Mouse (Mus musculus): ENCODE measurements at regions not wholly inside any gene's neighbourhood (a gene's known extent, or its start where the extent isn't known, plus 50 kb on each side); places are given as distances from the start of the nearest gene placed in this dataset.

GRCm38 (mm10) chr17:88864631-88865030 is 72.8 kb upstream of the Lhcgr start:
- no peaks in the 10 kb centered on the region for H3K27me3 ChIP-seq (ENCODE audit: control insufficient read depth, insufficient read depth, low read length)
- H3K36me3 ChIP-seq (ENCODE audit: control insufficient read depth, insufficient read depth, low read length): no peaks in the 10 kb centered on the region
- H3K4me2 ChIP-seq: no peak overlapping the region
- WGBS (ENCODE audit: insufficient replicate concordance): 53% methylated on average over 7 of the region's 7 CpGs
- no peaks in the 10 kb centered on the region for H3K4me1 ChIP-seq (ENCODE audit: control insufficient read depth, insufficient read depth, low read length)
- no peak overlapping the region for H3K9ac ChIP-seq (ENCODE audit: low read depth, low read length)
- no peak overlapping the region for H3K4me3 ChIP-seq (ENCODE audit: low read depth, low read length)
- no peaks in the 10 kb centered on the region for H3K9me3 ChIP-seq (replicated peaks; ENCODE audit: control insufficient read depth, low read length)
- H3K27ac ChIP-seq (ENCODE audit: low read depth, low read length): no peak overlapping the region
- no peak for ATAC-seq (replicated peaks; ENCODE audit: insufficient number of reproducible peaks, low FRiP score, low TSS enrichment)

- peak; percentile 52; the same call in 1 of the 2 replicates for ATAC-seq (replicated peaks; ENCODE audit: insufficient number of reproducible peaks, low FRiP score, low TSS enrichment)
Measured at GRCm38 (mm10) chr17:88864214-88864613, 72.4 kb upstream of the Lhcgr start.

DNA sequence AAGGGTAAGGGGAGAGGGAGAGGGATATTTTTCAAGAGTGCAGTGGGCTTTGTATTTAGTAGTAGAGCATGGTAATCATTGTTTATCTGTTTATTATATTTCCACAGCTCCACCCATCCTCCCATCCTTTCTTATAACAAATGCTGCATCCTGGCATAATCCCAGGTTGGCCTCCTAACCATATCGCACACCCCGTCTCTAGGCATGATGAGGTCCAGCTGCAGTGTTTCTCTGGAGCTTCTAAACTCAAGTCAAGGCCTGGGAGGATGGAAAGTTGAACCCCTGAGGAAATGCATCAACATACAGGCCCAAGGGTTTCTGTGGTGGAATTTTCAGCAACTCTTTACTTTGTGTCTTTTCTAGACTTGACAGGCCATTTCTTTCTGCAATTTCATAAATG is 69.3 kb upstream of the Lhcgr start:
- 81% methylated on average over 2 of the region's 2 CpGs for WGBS (ENCODE audit: insufficient replicate concordance)

More at GRCm38 (mm10) chr17:88864214-88864613, 72.4 kb upstream of the Lhcgr start:
- 35% methylated on average over 5 of the region's 5 CpGs for WGBS (ENCODE audit: insufficient replicate concordance)
- Histone ChIP-seq H3K4me3 (ENCODE audit: low read depth, low read length) (no peak overlapping the region), H3K27me3 (ENCODE audit: control insufficient read depth, insufficient read depth, low read length) (no peaks in the 10 kb centered on the region), H3K27ac (ENCODE audit: low read depth, low read length) (no peak overlapping the region), H3K4me2 (no peak overlapping the region), H3K9ac (ENCODE audit: low read depth, low read length) (no peak overlapping the region), H3K4me1 (ENCODE audit: control insufficient read depth, insufficient read depth, low read length) (no peaks in the 10 kb centered on the region), H3K9me3 (replicated peaks; ENCODE audit: control insufficient read depth, low read length) (no peaks in the 10 kb centered on the region), H3K36me3 (ENCODE audit: control insufficient read depth, insufficient read depth, low read length) (no peaks in the 10 kb centered on the region)

GRCm38 (mm10) chr17:88860576-88860975 is 68.8 kb upstream of the Lhcgr start:
- Histone ChIP-seq H3K36me3 (ENCODE audit: control insufficient read depth, insufficient read depth, low read length) (no peaks in the 10 kb centered on the region), H3K27ac (ENCODE audit: low read depth, low read length) (no peak overlapping the region), H3K4me1 (ENCODE audit: control insufficient read depth, insufficient read depth, low read length) (no peaks in the 10 kb centered on the region), H3K4me2 (no peak overlapping the region), H3K9me3 (replicated peaks; ENCODE audit: control insufficient read depth, low read length) (no peaks in the 10 kb centered on the region), H3K4me3 (ENCODE audit: low read depth, low read length) (no peak overlapping the region), H3K9ac (ENCODE audit: low read depth, low read length) (no peak overlapping the region), H3K27me3 (ENCODE audit: control insufficient read depth, insufficient read depth, low read length) (no peaks in the 10 kb centered on the region)
- no peak for ATAC-seq (replicated peaks; ENCODE audit: insufficient number of reproducible peaks, low FRiP score, low TSS enrichment)
- WGBS (ENCODE audit: insufficient replicate concordance): 73% methylated on average over 1 of the region's 1 CpGs

More for the DNA sequence above, 69.3 kb upstream of the Lhcgr start:
- H3K27ac ChIP-seq (ENCODE audit: low read depth, low read length): no peak overlapping the region
- no peaks in the 10 kb centered on the region for H3K4me1 ChIP-seq (ENCODE audit: control insufficient read depth, insufficient read depth, low read length)
- H3K36me3 ChIP-seq (ENCODE audit: control insufficient read depth, insufficient read depth, low read length): no peaks in the 10 kb centered on the region
- H3K4me3 ChIP-seq (ENCODE audit: low read depth, low read length): no peak overlapping the region
- no peaks in the 10 kb centered on the region for H3K9me3 ChIP-seq (replicated peaks; ENCODE audit: control insufficient read depth, low read length)
- ATAC-seq (replicated peaks; ENCODE audit: insufficient number of reproducible peaks, low FRiP score, low TSS enrichment): no peak
- no peak overlapping the region for H3K4me2 ChIP-seq
- H3K27me3 ChIP-seq (ENCODE audit: control insufficient read depth, insufficient read depth, low read length): no peaks in the 10 kb centered on the region
- no peak overlapping the region for H3K9ac ChIP-seq (ENCODE audit: low read depth, low read length)

DNA sequence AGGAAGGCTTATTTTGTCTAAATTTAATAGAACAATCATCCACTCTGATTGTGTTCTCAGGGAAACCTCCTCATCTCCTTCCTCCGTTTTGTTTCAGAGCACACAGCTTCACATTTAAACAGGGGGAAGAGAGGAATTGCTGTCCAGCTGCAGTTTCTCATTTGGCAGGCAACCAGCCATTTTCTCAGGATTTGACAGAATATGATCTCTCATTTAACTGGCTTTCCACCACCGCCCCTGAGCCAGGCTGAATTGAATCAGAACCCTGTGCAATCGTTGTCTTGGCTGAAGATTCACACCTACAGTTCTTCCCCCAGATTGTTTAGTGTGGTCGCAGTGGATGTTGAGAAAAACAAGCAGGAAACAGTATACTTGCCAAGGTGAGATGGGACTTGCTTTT is 66.9 kb upstream of the Lhcgr start:
- Histone ChIP-seq H3K9me3 (replicated peaks; ENCODE audit: control insufficient read depth, low read length) (no peaks in the 10 kb centered on the region), H3K27me3 (ENCODE audit: control insufficient read depth, insufficient read depth, low read length) (no peaks in the 10 kb centered on the region), H3K4me1 (ENCODE audit: control insufficient read depth, insufficient read depth, low read length) (no peaks in the 10 kb centered on the region), H3K4me3 (ENCODE audit: low read depth, low read length) (no peak overlapping the region), H3K27ac (ENCODE audit: low read depth, low read length) (no peak overlapping the region), H3K9ac (ENCODE audit: low read depth, low read length) (no peak overlapping the region), H3K4me2 (no peak overlapping the region), H3K36me3 (ENCODE audit: control insufficient read depth, insufficient read depth, low read length) (no peaks in the 10 kb centered on the region)
- WGBS (ENCODE audit: insufficient replicate concordance): 63% methylated on average over 4 of the region's 4 CpGs
- no peak for ATAC-seq (replicated peaks; ENCODE audit: insufficient number of reproducible peaks, low FRiP score, low TSS enrichment)

- Histone ChIP-seq H3K9me3 (replicated peaks; ENCODE audit: control insufficient read depth, low read length) (no peaks in the 10 kb centered on the region), H3K4me3 (ENCODE audit: low read depth, low read length) (no peak overlapping the region), H3K9ac (ENCODE audit: low read depth, low read length) (no peak overlapping the region), H3K4me1 (ENCODE audit: control insufficient read depth, insufficient read depth, low read length) (no peaks in the 10 kb centered on the region), H3K36me3 (ENCODE audit: control insufficient read depth, insufficient read depth, low read length) (no peaks in the 10 kb centered on the region), H3K4me2 (no peak overlapping the region), H3K27me3 (ENCODE audit: control insufficient read depth, insufficient read depth, low read length) (no peaks in the 10 kb centered on the region), H3K27ac (ENCODE audit: low read depth, low read length) (no peak overlapping the region)
- 75% methylated on average over 2 of the region's 2 CpGs for WGBS (ENCODE audit: insufficient replicate concordance)
- no peak for ATAC-seq (replicated peaks; ENCODE audit: insufficient number of reproducible peaks, low FRiP score, low TSS enrichment)
Measured at GRCm38 (mm10) chr17:88847255-88847654, 55.5 kb upstream of the Lhcgr start.

- no peaks in the 10 kb centered on the region for H3K4me1 ChIP-seq (ENCODE audit: control insufficient read depth, insufficient read depth, low read length)
- WGBS (ENCODE audit: insufficient replicate concordance): 86% methylated on average over 7 of the region's 7 CpGs
- no peak for ATAC-seq (replicated peaks; ENCODE audit: insufficient number of reproducible peaks, low FRiP score, low TSS enrichment)
- no peak overlapping the region for H3K9ac ChIP-seq (ENCODE audit: low read depth, low read length)
- H3K27ac ChIP-seq (ENCODE audit: low read depth, low read length): no peak overlapping the region
- H3K27me3 ChIP-seq (ENCODE audit: control insufficient read depth, insufficient read depth, low read length): no peaks in the 10 kb centered on the region
- no peaks in the 10 kb centered on the region for H3K9me3 ChIP-seq (replicated peaks; ENCODE audit: control insufficient read depth, low read length)
- H3K36me3 ChIP-seq (ENCODE audit: control insufficient read depth, insufficient read depth, low read length): no peaks in the 10 kb centered on the region
- H3K4me2 ChIP-seq: no peak overlapping the region
- H3K4me3 ChIP-seq (ENCODE audit: low read depth, low read length): no peak overlapping the region
Measured at GRCm38 (mm10) chr17:88845278-88845677, 53.5 kb upstream of the Lhcgr start.
